Mouse (Mus musculus): ENCODE data around the gene Mtmr3.

The Mtmr3 gene

GRCm38 (mm10) chr11:4518981-4519380 is 75.7 kb downstream of the Mtmr3 start:
- DNase-seq (ENCODE audit: low spot score) = no peak

GRCm38 (mm10) chr11:4507421-4507820 is 87.2 kb downstream of the Mtmr3 start:
- DNase-seq (ENCODE audit: low spot score) = no peak

- no peak for DNase-seq (ENCODE audit: low spot score)
Measured at GRCm38 (mm10) chr11:4506486-4506885, 88.2 kb downstream of the Mtmr3 start.

GRCm38 (mm10) chr11:4502206-4502605 is 92.5 kb downstream of the Mtmr3 start:
- DNase-seq (ENCODE audit: low spot score) = no peak

- no peak for DNase-seq (ENCODE audit: low spot score)
Measured at GRCm38 (mm10) chr11:4500826-4501225, 93.8 kb downstream of the Mtmr3 start.

GRCm38 (mm10) chr11:4500261-4500660 is 94.4 kb downstream of the Mtmr3 start:
- no peak for DNase-seq (ENCODE audit: low spot score)

- no peak for DNase-seq (ENCODE audit: low spot score)
Measured at GRCm38 (mm10) chr11:4499456-4499855, 95.2 kb downstream of the Mtmr3 start.

- no peak for DNase-seq (ENCODE audit: low spot score)
Measured at GRCm38 (mm10) chr11:4498774-4499173, 95.9 kb downstream of the Mtmr3 start.

GRCm38 (mm10) chr11:4497501-4498118 is 97.1 kb downstream of the Mtmr3 start:
- DNase-seq (ENCODE audit: low spot score) = no peak

GRCm38 (mm10) chr11:4495021-4495540 is 99.6 kb downstream of the Mtmr3 start:
- no peak for DNase-seq (ENCODE audit: low spot score)

GRCm38 (mm10) chr11:4489207-4489606 is 105.5 kb downstream of the Mtmr3 start:
- no peak for DNase-seq (ENCODE audit: low spot score)

GRCm38 (mm10) chr11:4488798-4489197 is 105.9 kb downstream of the Mtmr3 start:
- DNase-seq (ENCODE audit: low spot score) = no peak

- no peak for DNase-seq (ENCODE audit: low spot score)
Measured at GRCm38 (mm10) chr11:4488367-4488766, 106.3 kb downstream of the Mtmr3 start.

GRCm38 (mm10) chr11:4487401-4487965 is 107.2 kb downstream of the Mtmr3 start:
- peak; percentile 59 for DNase-seq (ENCODE audit: low spot score)

GRCm38 (mm10) chr11:4484541-4484940 is 110.1 kb downstream of the Mtmr3 start:
- DNase-seq (ENCODE audit: low spot score) = no peak

- DNase-seq (ENCODE audit: low spot score) = no peak
Measured at GRCm38 (mm10) chr11:4482641-4483040, 112.0 kb downstream of the Mtmr3 start.

GRCm38 (mm10) chr11:4476184-4476697 is 118.4 kb downstream of the Mtmr3 start:
- DNase-seq (ENCODE audit: low spot score) = no peak

GRCm38 (mm10) chr11:4472464-4473179 is 122.0 kb downstream of the Mtmr3 start:
- no peak for DNase-seq (ENCODE audit: low spot score)

- DNase-seq (ENCODE audit: low spot score) = no peak
Measured at GRCm38 (mm10) chr11:4471734-4472133, 122.9 kb downstream of the Mtmr3 start.

- DNase-seq (ENCODE audit: low spot score) = no peak
Measured at GRCm38 (mm10) chr11:4471251-4471650, 123.4 kb downstream of the Mtmr3 start.

GRCm38 (mm10) chr11:4469091-4469490 is 125.6 kb downstream of the Mtmr3 start:
- no peak for DNase-seq (ENCODE audit: low spot score)

- no peak for DNase-seq (ENCODE audit: low spot score)
Measured at GRCm38 (mm10) chr11:4467436-4467835, 127.2 kb downstream of the Mtmr3 start.

- no peak for DNase-seq (ENCODE audit: low spot score)
Measured at GRCm38 (mm10) chr11:4466191-4466590, 128.5 kb downstream of the Mtmr3 start.

Measured in testis, postnatal 10 days (tissue).